Mouse (Mus musculus) spleen, embryonic (tissue): ENCODE data around the gene Alcam.

Experiments
- CTCF ChIA-PET: fragments of 350-600 bp; sonication (Branson Sonifier 250); formaldehyde crosslinking; loops from one replicate; lab custom pipeline; 2022; lab: Charles Lee

Alcam gene

GRCm38 (mm10) chr16:52443055-52443454 lies 10.8 kb downstream of the Alcam start:
- CTCF ChIA-PET, result no interaction called here

DNA sequence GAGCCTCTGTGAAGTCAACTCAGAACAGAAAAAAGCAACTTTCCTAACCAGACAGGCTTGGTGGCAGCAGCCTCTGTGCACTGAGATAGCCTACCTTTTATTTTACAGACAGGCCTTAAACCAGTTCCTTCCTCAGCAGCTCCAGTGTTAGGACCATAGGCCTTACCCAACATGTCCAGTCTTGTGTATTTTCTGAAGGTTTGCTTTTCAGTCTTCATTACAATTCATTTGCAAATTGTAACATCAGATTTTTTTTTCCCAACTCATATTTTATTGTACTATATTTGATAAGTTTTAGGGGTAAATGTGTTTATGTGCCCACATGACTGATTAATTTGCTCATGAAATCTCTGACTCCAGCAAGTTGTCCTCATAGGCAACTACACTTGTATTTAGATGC lies 14.3 kb downstream of the Alcam start:
- CTCF ChIA-PET, result no interaction called here

GRCm38 (mm10) chr16:52439007-52439406 lies 14.9 kb downstream of the Alcam start:
- CTCF ChIA-PET, result no interaction called here

- CTCF ChIA-PET, result no interaction called here
These were observed 15.5 kb downstream of the Alcam start for GRCm38 (mm10) chr16:52438216-52438904.

- CTCF ChIA-PET, result no interaction called here
These were observed 20.7 kb downstream of the Alcam start for GRCm38 (mm10) chr16:52433189-52433588.

DNA sequence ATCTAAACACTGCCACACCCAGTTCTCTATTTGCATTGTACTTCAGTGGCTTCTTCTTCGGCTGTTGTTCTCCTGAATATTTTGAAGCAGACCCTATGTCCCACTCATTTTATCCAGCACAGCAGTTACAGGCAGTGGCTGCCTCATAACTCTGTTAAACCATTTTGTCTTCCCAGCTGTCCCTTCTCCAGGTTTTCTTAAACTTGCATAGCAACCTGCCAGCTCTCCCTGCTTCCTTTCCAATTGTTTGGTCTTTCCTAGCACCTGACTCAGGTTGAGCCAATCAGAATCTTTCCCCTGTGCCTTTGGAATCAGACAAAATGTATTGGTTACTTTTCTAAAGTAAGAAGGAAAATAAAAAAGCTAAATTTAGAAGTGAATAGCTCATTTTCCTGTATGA lies 21.8 kb downstream of the Alcam start:
- CTCF ChIA-PET, result no interaction called here

DNA sequence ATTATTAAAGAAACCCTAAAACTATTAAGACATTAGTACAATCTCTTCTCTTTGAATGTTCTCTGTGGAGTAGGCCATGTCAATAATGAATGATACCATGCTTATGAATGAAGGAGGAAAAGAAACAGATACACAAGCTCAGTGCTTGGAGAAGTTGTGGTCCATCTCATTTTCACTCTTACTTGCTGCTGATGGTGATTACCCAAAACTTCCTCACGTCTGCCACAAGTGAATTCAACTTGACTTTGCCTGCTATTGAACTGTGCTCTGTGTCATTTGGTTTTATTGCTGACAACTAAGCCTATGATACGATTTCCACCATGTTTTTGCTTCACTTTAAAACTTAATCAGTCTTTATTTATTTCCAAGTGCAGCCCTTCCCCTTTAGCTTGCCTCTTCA lies 22.3 kb downstream of the Alcam start:
- CTCF ChIA-PET, result no interaction called here

DNA sequence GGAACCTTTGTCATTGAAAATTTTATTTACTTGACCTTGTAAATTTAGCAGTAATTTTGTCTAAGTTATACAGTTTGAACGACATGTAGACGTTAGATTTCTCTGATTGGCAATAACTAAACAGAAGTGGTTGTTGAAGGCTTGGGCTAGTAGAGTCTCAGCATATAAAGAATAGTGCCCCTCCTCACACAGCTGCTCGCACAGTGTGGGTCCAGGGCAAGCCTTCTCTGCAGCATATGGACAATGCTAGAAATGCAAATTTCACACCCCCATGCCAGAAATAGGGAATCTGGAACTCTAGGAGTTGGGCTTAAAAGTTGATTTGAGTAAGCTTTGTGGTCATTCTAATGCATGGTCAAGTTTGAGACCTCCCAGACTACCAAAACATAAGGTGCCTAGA lies 23.8 kb downstream of the Alcam start:
- CTCF ChIA-PET, result no interaction called here

DNA sequence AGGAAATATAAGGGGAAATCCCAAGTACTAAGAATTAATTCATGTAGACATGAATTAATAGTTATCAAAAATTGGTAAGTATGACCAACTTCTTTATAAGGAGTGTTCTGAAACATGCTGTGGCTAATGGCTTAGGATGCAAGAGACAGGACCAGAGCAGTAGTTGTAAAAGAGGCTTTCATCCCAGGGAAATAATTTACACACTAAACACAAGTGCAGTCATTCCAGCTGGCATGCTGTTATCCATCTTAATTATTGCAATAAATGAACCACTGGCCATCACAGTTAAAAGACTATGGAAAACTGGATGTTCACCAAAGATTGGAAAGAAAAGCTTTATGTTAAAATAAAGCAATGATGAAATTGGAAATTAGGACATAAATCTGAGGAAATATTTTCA lies 24.2 kb downstream of the Alcam start:
- CTCF ChIA-PET, result no interaction called here

DNA sequence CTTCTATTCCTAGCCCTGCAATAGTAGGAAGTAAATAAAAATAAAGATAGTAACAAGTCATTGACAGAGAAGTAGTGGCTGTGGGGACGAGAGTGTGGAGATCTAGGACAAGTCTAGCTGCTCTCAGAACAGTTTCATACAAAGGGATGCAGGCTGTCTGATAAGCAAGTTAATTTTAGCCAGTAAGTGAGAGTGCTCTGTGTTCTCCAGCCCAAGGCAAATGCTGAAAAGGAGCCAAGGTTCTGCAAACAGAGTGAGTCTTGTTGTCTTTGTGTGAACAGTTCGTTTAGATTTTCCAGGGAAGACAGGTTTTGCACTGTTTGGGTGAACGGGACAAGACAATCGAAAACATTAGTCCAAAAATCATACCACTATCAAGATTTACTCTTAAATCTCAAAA lies 25.4 kb downstream of the Alcam start:
- CTCF ChIA-PET, result no interaction called here

GRCm38 (mm10) chr16:52418568-52419158 lies 35.2 kb downstream of the Alcam start:
- CTCF ChIA-PET, result no interaction called here

DNA sequence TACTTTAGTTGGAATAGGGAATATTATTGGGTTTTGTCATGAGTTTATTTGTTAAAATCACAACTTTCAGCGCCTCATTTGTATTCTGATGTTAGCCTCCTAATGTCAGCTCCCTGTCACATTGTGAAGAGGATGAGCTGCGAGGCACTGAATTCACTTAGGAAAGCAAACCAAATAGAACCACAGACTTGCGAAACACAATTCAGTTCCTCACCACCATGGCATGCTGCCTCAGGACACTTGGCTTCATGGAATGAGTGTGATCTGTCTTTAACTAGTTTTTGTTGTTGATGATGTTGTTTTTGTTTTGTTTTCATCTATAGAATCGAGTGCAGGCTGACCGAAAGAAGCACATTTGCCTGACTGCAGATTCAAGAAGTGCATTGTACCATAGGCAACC lies 35.9 kb downstream of the Alcam start:
- CTCF ChIA-PET, result interaction anchor here (0.6 kb wide), 1 partner anchor 9 kb away, joined by 4 read pairs; no protein-coding TSS in a partner anchor

GRCm38 (mm10) chr16:52417146-52417545 lies 36.7 kb downstream of the Alcam start:
- CTCF ChIA-PET, result interaction anchor here (0.6 kb wide), 1 partner anchor 8 kb away, joined by 4 read pairs; no protein-coding TSS in a partner anchor

DNA sequence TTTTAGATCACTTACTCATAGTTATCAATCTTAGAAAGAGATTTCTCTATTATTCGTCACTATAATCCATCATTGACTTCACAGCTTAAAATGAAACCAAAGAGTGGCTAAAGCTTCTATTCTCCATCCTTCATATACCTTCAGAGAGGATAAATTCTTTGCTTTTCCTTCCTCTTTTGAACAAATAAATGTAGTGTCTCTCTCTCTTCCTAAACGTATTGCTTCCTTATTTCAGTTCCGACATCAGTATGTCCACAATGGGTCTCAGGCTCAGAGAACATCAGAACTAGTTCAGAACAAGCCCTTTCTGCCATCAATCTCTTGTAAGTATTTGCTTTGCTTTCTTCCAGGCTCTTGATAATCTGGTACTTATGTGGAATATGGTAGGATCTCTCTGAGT lies 40.2 kb downstream of the Alcam start:
- CTCF ChIA-PET, result no interaction called here

GRCm38 (mm10) chr16:52406072-52406471 lies 47.8 kb downstream of the Alcam start:
- CTCF ChIA-PET, result no interaction called here

DNA sequence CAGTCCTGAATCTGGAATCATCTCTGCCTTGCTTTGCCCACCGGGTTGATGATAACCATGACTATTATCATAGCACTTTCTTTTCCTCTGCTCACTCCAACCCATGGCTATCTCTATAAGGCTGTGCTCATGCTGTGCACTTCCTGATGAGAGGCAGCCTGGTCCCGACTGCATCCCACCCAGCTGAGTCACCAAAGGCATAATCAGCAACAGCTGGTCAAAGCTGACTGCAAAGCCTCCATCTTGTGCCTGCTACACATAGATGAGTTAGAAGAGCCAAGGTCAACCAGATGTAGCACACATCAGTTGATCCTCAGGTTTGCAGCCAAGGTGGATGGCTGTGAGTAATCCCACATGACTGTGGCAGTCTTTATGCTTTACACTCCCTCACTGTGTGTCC lies 48.6 kb downstream of the Alcam start:
- CTCF ChIA-PET, result no interaction called here

DNA sequence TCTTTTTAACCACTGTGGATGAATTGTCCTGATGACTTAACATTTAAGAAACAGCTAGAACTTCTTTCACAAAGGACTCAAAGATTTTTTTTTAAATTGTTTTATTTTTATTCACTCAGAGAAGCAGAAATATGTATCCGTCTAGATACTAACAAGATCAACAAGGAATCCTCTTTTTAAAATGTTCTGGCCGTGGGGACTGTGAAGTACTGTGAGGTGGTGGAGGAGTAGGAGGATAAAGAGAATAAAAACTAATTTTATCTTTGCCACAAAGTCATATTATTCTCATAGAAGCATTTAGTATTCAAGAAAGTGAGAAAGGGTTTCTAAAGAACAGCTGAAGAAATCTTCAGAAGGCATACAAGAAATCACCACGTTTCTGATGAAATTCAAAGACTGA lies 54.8 kb downstream of the Alcam start:
- CTCF ChIA-PET, result interaction anchor here (0.6 kb wide), 1 partner anchor 18 kb away, joined by 14 read pairs; no protein-coding TSS in a partner anchor

GRCm38 (mm10) chr16:52386781-52387300 lies 67.0 kb downstream of the Alcam start:
- CTCF ChIA-PET, result no interaction called here

DNA sequence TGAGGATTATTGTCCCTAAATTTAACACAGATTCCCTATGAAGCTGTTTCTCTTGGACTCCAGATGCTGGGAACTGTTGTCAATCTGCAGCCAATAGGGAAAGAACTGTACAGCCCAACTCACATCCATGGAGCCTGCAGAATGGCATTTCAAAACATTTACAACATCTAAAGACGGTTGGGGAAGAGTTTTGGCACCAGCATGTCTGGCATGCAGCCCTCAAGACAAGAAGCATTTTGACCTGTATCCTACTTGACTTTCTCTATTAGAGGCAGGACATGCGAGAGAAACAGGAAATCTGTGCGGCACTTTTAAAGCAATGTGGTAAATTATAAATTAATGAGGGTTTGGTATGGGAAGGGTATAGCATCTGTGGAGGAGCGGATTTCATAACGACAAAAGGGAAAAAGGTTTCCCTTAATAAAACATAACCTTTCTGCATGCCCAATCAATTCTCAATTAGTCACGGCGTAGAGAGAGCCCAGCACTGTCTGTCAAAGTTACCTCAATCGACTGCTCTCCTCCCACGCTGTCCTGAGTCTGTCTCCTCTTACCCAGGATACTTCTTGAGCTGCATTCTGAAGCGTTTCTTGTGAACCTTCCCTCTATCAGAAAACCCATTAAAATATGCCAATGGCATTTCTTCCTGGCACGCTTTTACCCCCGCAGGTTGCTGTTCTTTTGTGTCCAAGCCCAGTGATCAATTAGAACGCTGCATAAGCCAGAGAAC lies 70.3 kb downstream of the Alcam start:
- CTCF ChIA-PET, result no interaction called here

GRCm38 (mm10) chr16:52378811-52379597 lies 74.9 kb downstream of the Alcam start:
- CTCF ChIA-PET, result interaction anchor here (0.5 kb wide), 1 partner anchor 79 kb away, joined by 5 read pairs; no protein-coding TSS in a partner anchor

DNA sequence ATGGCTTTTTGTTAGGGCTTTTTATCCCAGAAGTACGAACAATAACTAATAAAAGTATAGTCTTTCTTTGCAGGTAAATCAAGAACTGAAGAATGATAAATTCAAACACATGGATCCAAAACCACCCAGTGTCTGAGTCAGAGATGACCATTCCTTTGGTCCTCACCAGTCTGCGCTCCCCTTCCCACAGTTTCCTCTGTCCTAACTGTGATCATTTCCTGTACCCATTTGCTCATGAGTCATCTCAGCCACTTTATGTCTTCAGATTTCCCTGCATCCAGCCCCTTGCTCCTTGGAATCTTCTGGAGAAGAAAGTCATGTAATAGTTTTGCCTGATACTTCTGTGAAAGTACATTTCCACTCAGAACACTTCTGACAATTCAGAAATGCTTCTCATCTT lies 77.0 kb downstream of the Alcam start:
- CTCF ChIA-PET, result no interaction called here

GRCm38 (mm10) chr16:52371956-52372355 lies 81.9 kb downstream of the Alcam start:
- CTCF ChIA-PET, result no interaction called here
